Mouse (Mus musculus) left cerebral cortex, adult 6 months (tissue): ENCODE data around the gene Ccr8. TPM values are rescaled to one million over a fixed set of nuclear protein-coding genes. Genes with fewer than 3 reads are reported as not detected.

Experiments used
- long read RNA-seq, 2 experiments: library from polyadenylated mRNA; unstranded; transcript quantifications; one replicate each; pipeline ENCODE4 v2.0.0; 2019 to 2020
- polyA plus RNA-seq: library from polyadenylated mRNA; unstranded; fragments of <200 nt; fragmentation: Nextera tagmentation; gene quantifications from 2 replicates; pipeline ENCODE4 v1.2.3, GENCODE M21; 2021

Ccr8 gene
- not detected in 2 replicates for polyA plus RNA-seq
- long read RNA-seq, experiment 1, result 0 reads
- long read RNA-seq, experiment 2, result 0 reads

DNA sequence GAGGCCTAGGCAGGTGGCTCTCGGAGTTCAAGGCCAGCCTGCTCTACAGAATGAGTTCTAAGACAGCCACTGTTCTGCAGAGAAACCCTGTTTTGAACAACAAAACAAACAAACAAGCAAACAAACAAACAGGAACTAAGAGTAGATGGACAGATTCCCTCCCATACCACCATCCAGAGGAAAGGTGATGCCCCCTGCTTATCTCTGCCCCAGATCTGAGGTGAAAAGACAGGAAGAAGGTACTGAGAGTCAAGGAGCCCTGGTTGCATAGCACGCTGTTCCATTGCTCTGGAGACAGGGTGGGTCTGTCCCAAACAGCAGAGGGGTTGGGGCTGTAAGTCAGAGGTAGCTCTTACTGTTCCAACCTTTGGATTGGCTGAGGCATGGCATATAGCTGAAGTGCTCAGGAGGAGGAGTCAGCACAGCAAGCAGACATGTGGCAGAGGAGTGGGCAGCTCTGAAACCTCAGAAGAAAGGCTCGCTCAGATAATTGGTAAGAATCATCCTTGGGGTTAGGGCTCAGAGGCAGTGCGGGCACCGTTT is at the start of gene Ccr8:
Gene Ccr8, plus strand, starts transcription at position 419 of the 543 bp plus-strand sequence.

DNA sequence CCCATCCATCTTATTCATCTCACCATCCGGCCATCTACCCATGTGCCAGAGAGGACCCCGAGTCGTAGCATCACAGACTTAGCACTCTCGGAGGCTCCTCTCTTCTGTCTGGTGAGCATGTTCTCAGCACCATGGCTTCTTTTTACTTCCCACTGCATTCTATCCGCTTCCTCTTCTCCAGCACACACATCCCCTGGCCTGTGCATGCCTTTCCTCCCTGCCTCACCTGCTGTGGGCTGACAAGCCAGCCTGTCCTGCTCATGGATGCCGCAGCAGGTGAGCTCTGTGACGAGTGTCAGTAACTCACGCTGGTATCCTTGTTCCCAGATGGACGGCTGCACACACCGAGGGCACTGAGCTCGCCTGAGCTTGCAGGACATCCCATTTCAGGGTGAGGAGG is 22.1 kb upstream of the Ccr8 start, which contains the start of gene Cx3cr1:
Gene Cx3cr1, minus strand, starts transcription at position 101 of the 400 bp plus-strand sequence.

DNA sequence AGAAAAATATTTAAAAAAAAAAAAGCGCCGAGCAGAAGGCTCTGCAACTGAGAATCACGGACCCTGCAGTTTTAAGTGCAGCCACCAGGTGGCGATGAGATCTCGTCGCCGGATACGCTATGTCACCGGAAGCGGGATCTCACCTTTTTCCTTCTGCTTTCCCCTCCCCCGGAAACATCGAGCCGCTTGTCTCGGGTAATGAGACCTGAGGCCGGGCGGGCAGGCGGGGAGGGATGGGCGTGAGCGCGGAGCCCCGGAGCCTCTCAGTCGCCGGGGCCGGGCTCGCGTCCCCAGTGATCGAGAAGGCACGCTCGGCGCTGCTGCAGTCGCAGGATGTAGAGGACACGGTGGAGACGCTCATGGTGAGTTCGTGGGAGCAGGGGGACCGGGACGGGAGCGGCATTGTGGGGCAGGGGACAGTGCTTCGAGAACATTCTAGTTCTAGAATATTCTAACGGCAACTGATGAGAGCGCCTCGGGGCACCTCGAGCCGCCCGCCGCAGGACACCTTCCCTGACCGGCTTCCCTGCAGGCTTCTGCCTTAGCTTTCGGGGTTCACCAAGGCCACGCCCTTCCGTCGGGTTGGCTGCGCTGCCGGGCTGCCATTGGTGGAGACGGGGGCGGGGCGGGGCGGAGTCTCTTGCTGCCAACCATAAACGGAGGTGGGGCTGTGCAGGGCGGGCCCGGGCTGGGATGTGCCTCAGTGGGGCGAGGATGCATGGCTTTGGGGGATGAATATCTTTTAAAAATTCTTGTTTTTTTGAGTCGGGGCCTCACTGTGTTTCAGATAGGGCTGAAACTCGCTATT is 18.5 kb downstream of the Ccr8 start, which contains the start of gene Slc25a38:
Gene Slc25a38, plus strand, starts transcription at position 164 of the 808 bp plus-strand sequence.

DNA sequence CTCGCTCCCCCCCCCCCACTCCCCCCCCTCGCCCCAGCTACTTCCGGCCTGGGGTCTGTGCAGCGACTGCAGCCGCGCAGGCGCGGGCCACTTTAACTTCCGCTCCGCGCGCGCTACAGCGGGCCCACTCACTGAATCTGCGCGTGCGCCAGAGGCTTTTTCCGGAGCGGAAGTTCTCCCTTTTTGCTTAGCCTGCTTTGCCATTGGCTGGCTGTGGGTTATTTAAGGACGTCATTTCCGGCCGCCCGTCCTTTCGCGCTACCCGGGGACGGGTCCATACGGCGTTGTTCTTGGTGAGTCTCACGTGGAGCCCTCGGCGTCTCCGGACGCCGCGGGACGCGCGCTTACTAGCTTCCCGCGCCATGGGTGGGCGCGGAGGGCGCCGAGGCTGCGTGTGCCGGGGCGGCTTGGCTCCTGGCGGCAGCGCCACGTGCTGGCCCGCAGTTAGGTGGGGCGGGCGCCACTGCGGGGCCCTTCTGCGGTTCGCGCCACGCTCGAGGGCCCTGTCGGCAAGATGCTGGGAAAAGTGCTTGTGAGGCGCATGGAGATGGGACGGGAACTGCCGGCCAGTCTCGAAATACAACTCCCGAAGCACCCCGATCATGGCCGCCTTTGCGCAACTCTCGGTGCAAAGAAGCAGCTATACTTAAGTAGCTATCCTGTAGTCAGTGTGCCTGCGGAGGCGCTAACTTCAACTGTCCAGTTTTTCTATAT is 35.8 kb downstream of the Ccr8 start, which contains the start of gene Rpsa:
Gene Rpsa, plus strand, starts transcription at position 152 of the 714 bp plus-strand sequence.

Other genes with a start within 250 kb of the Ccr8 start
- gene Wdr48, start 197.2 kb upstream of the Ccr8 start, polyA plus RNA-seq, result 29.1 and 30.4 TPM in 2 replicates
- 12.5 and 14.3 TPM in 2 replicates for gene Gorasp1, start 154.5 kb upstream of the Ccr8 start, polyA plus RNA-seq
- 0.19 and 0.27 TPM in 2 replicates for gene Ttc21a, start 154.5 kb upstream of the Ccr8 start, polyA plus RNA-seq
- gene Csrnp1, start 107.5 kb upstream of the Ccr8 start, polyA plus RNA-seq, result 2.5 and 3.1 TPM in 2 replicates
- gene Xirp1, start 68.5 kb upstream of the Ccr8 start, polyA plus RNA-seq, result 0.03 and 0.04 TPM in 2 replicates
- gene Cx3cr1, start 22.2 kb upstream of the Ccr8 start, polyA plus RNA-seq, result 35.2 and 39.9 TPM in 2 replicates
- gene Slc25a38, start 18.3 kb downstream of the Ccr8 start, polyA plus RNA-seq, result 17.3 and 24.6 TPM in 2 replicates
- 541 and 675 TPM in 2 replicates for gene Rpsa, start 35.6 kb downstream of the Ccr8 start, polyA plus RNA-seq
- gene Mobp, start 57.6 kb downstream of the Ccr8 start, polyA plus RNA-seq, result 178 and 232 TPM in 2 replicates
- 7.4 and 18.4 TPM in 2 replicates for gene Myrip, start 209.4 kb downstream of the Ccr8 start, polyA plus RNA-seq